Mouse (Mus musculus): ENCODE measurements around the gene Rfc4.

Gene Rfc4

DNA sequence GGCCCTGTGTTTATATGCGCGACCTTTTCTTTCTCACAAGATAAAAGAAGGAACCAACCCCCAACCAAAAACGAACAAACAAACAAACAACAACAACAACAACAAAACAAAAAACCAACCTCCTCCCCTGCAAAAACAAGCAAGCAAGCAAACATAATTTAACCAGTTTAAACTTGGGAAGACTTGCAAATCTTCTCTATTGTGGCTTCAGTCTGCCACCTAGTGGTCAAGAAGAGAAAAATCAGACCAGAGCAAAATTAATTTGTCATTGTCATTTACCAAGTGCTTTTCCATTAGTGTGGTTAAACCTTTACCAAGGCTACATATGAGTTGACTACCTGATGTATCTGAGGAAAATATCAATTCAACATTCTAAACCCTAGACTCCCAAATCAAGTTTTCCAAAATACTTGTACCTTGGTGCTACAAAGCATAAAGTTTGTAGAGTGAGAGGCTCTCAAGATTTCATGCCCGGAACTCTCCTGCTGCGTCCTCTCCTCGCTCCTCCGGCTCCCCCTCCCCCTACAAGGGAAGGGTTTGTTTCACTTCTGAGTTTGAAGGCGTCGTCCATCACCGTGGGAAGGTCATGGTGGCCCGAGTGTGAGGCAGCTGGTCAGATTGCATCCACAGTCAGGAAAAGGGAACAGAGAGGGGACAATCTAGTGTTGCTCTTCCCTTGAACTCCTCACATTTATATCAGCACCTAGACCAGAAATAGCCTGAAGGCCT lies 8.0 kb upstream of the Rfc4 start:
- peak; percentile 84 for DNase-seq (ENCODE audit: low spot score)

DNA sequence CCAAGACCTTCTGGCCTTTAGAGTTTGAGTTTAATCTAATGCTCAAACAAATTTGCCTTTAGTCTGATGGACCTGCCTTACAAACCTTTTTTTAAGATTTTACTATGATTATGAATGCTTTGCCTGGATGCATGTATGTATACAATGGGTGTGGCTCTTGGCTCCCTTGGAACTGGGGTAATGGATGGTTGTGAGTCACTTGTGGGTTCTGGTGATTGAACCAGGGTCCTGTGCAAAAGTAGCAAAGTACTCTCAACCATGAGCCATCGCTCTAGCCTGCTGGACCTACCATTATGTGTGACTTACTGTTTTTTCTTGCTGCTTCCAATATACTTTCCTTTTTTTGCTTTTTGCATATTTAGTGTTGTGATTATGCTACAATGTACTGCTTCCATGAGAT lies 4.8 kb upstream of the Rfc4 start:
- no peak for DNase-seq (ENCODE audit: low spot score)

DNA sequence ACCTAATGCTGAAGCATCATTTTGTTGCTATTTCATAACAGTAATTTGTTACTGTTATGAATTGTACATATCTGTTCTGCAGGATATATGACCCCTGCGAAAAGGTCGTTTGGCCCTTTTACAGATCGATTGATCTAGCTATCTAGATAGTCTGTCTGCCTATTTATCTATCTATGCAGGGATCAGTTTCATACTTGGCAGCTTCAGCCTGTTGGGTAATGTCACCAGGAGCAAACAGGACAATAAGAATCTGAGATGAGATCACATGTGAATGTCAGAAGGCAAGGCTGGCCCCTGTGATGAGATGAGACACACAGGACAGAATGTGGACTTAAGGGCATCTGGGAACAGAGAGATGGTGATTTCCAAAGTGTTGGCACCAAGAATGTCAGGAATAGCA lies 2.8 kb upstream of the Rfc4 start:
- peak; percentile 41 for DNase-seq (ENCODE audit: low spot score)

DNA sequence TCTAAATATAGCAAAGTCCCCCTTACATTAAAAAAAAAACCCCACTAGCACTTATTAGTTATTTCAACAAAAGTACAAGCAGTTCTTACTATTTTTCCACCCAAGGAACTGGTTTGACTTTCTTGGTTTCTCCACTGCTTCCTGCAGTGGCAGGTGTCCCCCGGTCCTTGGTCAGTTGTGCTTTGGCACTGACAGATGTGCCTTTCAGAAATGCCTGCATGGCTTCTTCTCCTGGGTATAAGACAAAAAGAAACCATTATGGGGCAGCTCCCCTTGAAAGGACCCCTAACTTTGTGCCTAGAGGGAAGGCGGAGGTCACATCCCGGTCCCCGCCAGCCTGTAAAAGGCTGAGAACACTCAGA lies 245 bp downstream of the Rfc4 start:
- DNase-seq (ENCODE audit: low spot score), result no peak

DNA sequence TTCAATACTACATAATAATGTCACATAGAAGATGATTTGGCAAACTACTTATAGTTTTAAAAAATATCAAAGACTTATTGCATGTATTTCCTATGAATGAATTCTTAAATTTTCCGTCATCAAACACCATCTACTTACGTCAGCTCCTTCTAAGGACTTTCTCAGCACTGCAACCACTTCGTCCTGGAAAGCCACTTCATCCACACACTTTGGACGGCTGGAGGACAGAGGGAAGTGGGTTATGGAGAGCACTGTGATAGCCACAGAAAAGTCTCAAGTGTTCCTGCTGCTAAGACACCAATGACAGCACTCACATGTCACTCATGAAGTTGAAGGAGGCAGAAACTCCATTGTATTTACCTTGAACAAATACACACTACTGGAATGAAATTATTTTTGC lies 3.1 kb downstream of the Rfc4 start:
- no peak for DNase-seq (ENCODE audit: low spot score)

DNA sequence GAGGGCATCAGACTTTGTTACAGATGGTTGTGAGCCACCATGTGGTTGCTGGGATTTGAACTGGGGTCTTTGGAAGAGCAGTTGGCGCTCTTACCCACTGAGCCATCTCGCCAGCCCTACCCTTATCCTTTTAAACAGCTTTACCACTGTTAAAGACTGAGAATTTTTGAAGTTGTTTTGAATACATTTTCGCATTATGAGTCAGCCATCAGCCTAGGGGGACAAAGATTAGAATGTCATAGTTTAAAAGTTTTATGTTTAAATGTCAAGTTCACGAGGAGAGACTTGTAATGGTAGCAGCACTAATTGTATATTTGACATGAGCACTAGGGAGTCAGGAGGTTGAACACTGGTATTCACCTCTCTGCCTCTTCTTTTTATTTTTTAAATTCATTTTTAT lies 4.4 kb downstream of the Rfc4 start:
- no peak for DNase-seq (ENCODE audit: low spot score)

DNA sequence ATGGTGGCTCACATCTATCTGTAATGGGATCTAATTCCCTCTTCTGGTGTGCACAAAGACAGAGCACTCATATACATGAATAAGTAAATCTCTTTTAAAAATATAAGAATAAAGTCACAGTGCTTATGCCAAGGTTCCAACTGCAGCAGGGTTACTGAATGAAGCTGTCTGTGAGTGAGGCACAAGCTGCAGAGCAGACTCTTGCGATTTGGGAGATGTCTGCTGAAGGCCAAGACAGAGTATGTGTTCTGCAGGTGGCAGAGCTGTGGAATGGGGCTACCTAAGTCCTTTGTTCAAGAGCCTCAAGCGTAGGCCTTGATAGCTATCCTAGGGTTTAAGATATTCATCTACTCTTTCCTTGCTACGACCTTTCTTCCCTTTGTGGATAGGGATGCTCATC lies 5.1 kb downstream of the Rfc4 start:
- no peak for DNase-seq (ENCODE audit: low spot score)

DNA sequence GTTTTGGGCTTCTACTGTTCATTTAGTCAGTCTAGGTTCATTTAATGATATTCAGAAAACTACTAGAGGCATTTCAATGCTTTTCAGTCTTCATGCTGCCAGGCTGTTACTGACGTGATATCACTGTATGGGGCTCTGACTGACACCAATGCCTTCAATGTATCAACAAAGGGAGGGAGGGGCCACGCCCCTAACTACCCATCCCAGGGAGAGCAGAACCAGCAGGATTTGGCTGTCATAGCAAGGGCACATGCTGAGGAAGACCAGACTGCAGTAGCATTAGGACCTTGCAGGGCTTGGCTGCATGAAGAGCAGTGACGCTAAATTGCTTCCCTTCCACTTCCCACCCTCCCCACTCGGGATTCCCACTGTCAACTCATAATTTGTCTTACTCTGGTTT lies 10.4 kb downstream of the Rfc4 start:
- no peak for DNase-seq (ENCODE audit: low spot score)

DNA sequence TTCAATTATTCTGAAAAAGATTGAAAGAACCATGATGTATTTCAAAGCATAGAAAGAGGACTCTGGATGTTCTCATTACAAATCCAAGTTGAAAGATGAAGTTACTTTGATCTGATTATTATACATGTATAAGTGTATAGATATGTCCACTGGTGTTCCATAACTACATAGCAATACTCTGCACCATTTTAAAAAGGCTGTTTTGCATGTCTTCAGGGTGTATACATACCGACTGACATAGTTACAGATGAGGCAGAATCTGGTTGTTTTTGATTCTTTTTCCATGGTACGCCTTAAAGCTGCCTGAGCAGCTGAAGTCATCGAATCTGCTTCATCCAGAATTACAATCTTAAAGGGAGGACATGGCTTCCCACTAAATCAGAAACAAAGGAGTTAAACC lies 12.1 kb downstream of the Rfc4 start:
- no peak for DNase-seq (ENCODE audit: low spot score)

DNA sequence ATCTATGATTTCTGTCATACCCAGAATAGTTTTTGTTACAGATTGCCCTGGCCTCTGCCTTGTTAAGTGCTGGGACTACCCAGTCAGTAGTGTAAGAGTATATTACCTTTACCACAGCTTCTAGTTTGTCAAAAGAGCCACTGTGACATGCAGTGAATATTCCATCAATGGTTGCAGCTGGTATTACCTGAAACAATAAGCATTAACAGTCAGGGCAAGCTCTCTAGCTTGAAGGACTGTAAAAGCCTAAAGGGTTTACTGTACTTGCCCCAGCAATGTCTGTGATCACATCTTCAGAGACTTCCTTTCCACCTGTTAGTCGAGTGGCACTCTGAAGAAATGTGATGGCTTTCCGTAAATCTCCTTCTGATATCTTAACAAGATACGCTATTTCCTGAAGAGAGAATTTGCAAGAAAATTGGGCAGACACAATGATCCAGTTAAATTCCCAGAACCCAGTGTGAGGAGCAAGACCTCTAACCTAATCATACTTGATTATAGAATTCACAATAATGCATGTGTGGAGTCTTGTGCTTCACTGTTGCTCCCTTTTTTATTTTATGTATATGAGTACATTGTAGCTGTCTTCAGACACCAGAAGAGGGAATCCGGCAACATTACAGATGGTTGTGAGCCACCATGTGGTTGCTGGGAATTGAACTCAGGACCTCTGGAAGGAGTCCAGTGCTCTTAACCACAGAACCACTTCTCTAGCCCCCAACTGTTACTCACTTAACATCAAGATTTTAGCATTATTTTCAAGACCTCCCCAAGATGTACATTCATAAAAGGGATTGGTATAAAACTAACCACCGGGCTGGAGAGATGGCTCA lies 13.0 kb downstream of the Rfc4 start:
- peak; percentile 39 for DNase-seq (ENCODE audit: low spot score)

DNA sequence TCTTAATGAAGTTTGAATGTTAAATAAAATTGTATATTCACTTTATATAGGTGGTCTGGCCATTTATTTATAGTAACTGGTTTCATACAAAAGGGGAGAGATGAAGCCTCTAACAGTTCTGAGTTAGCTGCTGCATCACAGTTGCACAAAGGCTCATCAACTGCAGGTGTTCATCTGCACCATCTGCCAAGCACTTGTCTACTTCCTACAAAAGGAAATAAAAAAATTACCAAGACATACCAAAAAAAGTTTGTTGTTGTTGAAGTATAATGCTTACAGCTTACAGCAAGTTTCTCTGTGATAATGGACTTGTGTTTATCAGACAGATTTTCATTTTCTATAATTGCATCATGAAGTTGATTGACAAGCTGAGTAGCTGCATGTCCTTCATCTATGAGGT lies 13.6 kb downstream of the Rfc4 start:
- no peak for DNase-seq (ENCODE audit: low spot score)

DNA sequence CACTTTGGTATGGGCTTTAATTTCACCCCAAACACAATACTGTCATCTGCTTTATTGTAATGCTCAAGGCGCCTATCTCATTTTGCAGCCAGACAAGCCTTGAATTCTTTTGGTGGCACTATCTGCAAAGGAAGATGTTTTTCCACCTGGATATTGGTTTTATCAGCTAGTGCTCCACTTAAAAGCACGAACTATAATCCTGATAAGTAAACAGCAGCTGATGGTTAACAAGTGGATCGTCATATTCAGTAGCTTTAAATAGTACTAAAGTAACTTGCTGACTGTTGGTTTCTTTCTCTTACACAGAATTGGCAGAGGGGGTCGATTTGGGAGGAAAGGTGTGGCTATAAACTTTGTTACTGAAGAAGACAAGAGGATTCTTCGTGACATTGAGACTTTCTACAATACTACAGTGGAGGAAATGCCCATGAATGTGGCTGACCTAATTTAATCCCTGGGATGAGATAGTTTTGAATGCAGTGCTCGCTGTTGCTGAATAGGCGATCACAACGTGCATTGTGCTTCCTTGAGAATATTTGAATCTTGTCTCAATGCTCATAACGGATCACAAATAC lies 14.6 kb downstream of the Rfc4 start:
- DNase-seq (ENCODE audit: low spot score), result no peak

DNA sequence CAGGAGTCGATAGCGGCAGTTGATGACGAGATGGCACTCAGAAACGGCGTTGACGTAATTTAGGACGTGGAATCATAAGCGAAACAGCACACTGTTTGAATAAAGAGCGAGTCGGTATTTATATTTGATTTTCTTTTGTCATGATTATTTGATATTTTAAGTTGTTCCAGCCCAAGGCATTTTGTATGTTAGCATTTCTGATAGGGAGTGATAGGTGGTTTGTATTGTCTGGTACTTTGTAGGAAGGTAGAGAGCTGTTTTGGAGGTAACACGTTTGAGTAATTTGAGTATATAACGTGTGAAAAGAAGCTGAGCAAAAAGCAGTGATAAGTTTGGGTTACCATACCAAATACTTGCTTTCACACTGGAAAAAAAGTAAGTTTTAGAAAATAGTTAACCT lies 15.2 kb downstream of the Rfc4 start:
- DNase-seq (ENCODE audit: low spot score), result no peak

DNA sequence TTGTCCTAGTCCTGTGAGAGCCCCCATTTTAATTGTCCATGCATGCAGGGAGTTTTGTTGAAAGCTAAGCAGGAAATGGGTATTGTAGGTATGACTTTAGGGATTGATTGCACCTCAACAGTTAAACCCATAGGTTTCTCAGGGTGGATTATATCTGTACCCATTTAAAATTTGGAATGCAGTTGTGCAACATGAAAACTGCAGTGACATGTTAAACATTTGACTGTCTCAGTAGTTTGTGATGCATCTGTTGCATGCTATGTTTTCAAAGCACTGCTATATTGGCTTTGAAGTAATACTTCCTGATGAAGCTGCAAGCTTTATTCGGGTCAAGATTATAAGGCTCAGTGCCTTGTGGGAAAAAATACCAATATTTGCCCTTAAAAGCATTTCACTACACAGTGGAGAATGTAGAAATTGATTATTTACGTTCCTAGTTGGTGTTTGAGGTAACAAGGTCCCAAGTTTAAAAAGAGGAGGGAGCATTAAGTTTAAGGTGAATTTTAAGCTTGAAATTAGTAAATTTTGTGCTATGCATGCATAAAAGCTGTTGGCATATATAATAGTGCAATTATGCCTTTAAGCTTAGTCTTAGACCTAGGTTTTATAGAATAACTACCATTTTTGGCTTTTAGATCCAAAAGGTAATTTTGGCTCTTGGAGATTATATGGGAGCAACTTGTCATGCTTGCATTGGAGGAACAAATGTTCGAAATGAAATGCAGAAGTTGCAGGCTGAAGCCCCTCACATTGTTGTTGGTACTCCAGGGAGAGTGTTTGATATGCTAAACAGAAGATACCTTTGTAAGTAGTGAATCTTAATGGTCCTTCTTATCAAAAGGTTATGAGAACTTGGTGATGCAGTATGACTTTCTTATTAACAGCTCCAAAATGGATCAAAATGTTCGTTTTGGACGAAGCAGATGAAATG lies 17.9 kb downstream of the Rfc4 start:
- DNase-seq (ENCODE audit: low spot score), result peak; percentile 26

DNA sequence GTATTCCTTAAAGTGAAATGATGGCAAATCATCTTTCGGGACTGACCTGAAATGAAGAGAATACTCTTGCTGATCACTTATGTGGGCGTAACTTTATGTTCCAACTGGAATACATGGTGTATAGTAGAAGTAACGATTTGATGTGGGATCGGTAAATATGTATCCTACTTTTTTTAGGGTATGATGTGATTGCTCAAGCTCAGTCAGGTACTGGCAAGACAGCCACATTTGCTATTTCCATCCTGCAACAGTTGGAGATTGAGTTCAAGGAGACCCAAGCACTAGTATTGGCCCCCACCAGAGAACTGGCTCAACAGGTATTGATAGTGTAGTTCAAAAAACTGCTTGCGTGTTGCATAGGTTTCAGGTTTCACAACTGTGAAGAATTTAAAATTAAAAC lies 18.6 kb downstream of the Rfc4 start:
- peak; percentile 32 for DNase-seq (ENCODE audit: low spot score)

DNA sequence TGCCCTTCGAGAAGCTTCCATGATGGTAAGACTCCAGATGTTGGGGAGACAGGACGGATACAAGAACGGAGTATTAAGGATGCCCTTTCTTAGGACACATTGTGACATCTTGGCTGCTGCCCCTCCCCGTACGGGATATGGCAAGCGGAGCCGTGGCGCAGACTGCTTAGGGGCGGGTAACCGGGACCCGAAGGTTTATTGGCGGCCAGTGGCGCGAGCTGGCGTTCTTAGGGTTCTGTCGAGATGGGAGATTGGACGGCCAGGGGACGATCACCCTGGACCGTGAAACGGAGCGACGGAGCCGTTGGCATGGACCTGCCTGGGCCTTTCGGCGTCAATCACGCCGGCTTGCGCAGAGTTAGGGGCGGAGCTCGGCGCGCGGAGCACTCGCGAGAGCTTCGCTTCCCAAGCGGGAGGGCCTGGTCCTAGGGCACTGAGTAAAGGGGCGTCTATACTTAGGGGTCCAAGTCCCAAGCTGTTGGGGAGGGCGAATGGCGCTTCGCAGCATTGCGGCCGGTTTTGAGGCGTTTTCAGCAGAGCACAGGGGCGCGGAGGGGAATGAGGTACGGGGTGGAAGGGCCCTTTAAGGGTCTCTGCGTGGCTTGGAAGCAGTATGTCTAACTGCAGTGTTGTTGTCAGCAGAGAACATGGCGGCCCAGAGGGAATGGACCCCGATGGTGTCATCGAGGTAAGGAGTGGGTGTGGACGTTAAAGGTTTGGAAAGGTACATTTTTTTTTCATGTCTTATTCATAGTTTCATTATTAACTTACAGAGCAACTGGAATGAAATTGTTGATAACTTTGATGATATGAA lies 19.4 kb downstream of the Rfc4 start:
- peak; percentile 87 for DNase-seq (ENCODE audit: low spot score)

DNA sequence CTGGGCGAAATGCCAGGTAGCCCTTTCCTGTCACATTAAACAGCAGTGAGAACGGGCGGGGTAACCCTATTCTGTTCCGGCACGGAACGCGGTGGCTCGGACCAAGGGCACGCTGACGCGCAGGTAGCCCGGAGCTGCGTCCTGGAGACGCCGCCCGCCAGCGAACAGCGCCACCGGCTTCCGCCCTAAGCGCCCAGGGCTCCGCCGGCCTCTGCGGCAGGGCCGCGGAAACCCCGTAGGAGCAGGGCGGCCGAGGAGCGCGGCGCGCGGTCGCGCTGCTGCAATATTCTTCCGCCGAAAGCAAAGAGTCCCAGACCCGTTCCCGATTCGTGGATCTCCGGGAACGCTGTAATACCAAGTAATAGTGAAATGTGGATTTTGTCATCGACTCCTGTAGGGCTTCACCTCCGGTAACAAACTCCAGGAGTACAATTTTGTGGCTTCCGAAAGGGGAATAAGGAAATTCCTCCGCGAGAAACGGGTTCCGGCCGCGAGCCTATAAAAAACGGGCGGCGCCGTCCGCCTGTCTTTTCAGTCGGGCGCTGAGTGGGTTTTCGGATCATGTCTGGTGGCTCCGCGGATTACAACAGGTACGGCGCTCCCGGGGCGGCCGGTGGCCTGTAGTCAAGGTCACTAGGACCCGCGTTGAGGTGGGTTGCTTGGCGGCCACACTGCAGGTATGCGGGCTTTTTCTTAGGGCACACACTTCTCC lies 20.1 kb downstream of the Rfc4 start, which contains the start of gene Eif4a2:
TSS of gene Eif4a2 (plus strand) at position 214 of the 712 bp plus-strand sequence.
- peak; percentile 90 for DNase-seq (ENCODE audit: low spot score)

DNA sequence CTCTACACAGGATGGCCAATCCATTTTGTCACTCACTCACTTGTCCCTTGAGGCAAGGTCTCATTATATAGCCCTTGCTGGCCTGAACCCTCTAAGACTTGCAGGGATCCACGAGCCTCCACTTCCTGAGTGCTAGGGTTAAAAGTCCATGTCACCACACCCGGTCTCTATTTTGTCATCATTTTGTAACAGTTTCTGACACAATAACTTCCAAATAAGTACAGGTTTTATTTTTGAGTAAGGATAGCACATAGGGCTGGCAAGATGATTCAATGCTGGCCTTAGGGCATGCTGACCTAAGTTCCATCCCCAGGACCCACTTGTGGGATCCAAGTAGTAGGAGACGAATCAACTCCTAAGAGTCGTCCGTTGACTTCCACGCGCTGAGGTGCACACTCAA lies 21.4 kb downstream of the Rfc4 start:
- no peak for DNase-seq (ENCODE audit: low spot score)

DNA sequence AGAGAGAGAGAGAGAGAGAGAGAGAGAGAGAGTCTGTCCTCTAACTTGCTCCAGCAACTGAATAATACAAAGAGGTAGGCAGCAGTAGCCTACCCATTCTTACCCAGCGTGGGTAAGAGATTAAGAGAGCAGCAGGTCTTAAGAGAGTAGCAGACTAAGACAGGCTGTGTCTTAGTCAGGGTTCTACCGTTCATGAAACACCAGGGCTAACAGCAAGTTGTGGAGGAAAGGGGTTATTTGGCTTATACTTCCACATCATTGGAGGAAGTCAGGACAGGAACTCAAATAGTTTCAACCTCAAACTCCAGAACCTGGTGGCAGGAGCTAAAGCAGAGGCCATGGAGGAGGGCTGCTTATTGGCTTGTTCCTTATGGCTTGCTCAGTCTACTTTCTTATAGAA lies 23.7 kb downstream of the Rfc4 start:
- DNase-seq (ENCODE audit: low spot score), result no peak

DNA sequence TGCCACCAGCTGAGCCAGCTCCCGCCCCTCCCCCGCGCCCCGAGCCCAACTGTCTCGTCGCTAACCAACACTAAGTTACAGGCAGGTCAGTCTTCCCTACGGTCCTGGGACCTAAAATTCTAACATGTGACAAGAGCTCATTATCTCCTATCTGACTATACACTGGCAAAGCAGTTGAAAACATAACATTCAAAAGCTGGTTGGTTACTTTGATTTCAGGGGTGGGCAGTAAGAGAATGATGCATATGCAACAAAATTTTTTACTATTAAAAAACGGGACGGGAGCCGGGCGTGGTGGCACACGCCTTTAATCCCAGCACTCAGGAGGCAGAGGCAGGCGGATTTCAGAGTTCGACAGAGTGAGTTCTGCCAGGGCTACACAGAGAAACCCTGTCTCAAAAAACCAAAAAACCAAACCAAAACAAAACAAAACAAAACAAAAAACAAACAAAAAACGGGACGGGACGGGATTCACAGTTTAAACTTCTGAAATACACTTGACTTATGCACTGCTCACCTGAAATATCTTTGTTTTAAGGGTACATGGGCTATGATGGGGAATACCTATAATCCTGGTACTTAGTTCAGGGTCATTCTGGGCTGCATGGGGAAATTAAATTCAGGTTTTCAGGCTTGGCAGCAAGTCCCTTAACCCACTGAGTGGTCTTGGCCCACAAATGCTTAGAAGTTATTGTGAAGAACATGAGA lies 24.3 kb downstream of the Rfc4 start:
- no peak for DNase-seq (ENCODE audit: low spot score)
